Mouse (Mus musculus): ENCODE results near the gene Meis1.

DNA sequence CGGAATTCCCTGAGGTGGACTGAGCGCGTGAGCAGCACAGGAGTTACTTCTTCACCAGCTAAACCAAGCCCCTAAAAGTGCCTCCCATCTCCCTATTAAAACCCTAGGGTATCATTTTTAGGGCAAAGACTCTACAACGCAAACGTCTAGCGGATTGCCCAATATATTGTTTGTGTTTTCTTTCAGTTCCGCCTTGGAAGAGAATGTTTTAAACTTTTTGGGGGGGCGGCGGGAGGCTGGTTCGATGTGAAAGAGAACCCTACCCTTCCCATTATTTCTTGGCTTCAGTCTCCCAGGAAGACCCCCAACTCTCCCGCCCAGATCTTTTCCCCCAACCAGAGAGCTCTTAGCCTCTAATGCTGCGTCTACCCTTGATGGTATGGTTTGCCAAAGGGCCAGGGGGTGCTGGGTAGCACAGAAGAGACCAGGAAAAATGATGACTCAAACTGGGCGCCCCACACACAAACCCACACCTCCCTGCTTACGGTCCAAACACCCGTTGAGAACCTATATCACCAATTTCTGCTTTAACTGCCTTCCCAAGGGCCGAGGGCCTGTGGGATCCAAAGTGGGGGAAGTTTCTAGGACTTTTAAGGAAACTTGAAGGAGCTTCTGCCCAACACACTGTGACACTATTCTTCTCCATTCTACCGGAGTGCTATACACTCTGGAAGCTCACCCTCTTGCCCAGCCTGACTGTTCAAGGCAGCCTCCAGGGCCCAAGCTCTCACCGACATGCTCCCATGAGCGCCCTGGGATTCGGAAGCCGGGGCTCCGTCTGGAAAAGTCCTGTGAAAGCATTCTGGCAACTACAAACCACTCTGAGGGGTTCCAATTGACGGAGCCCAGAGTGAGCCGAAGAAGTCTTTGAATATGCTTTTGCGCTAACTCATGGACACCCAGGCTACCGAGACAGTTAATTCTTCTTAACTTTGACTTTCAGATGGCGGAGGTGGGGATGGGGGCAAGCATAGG is 142.6 kb downstream of the Meis1 start:
- TF ChIP-seq HCFC1 (IDR thresholded peaks at IDR 0.05; ENCODE audit: borderline replicate concordance, insufficient read depth, low read length) (no peak), CHD2 (IDR thresholded peaks at IDR 0.05; ENCODE audit: low read depth, low read length) (no peak)

All from ES-E14 (cell line).